Mouse (Mus musculus) limb, embryonic 11.5 days (tissue): ENCODE measurements around the gene Ggcx. TPM values are rescaled to one million over a fixed set of nuclear protein-coding genes. Genes with fewer than 3 reads are reported as not detected.

Source experiments
- ATAC-seq: fragments of 200-750 bp; cut with Nextera tagmentation; 2 replicates; pipeline ENCODE4 v1.8.0; 2017; ENCODE audit warnings: low read depth; ENCODE audit not compliant: insufficient number of reproducible peaks, low FRiP score, low TSS enrichment
- DNase-seq: peaks from one replicate; pipeline ENCODE4 v3.0.0-alpha.2; 2015; ENCODE audit warnings: low spot score
- H3K27ac ChIP-seq: fragments of 300-500 bp; sonication (generic); replicated peaks from 2 replicates; pipeline ENCODE4 v1.5.1; 2014; ENCODE audit warnings: low read depth, mild to moderate bottlenecking, low read length
- H3K27me3 ChIP-seq: fragments of 300-500 bp; sonication (generic); 2 replicates; pipeline ENCODE4 v1.6.1; 2014; ENCODE audit warnings: mild to moderate bottlenecking, low read length, mixed read lengths; ENCODE audit not compliant: control insufficient read depth, insufficient read depth
- H3K36me3 ChIP-seq: fragments of 300-500 bp; sonication (generic); 2 replicates; pipeline ENCODE4 v1.6.1; 2014; ENCODE audit warnings: mild to moderate bottlenecking, low read length, moderate library complexity, mixed read lengths; ENCODE audit not compliant: control insufficient read depth, insufficient read depth
- H3K4me1 ChIP-seq: fragments of 300-500 bp; sonication (generic); 2 replicates; pipeline ENCODE4 v1.6.1; 2014; ENCODE audit warnings: low read length, mixed read lengths; ENCODE audit not compliant: control insufficient read depth, insufficient read depth
- H3K4me2 ChIP-seq: fragments of 300-500 bp; sonication (generic); 2 replicates; pipeline ENCODE4 v1.6.1; 2014; ENCODE audit warnings: low read depth, mild to moderate bottlenecking, moderate library complexity; ENCODE audit not compliant: severe bottlenecking
- H3K4me3 ChIP-seq: fragments of 300-500 bp; sonication (generic); 2 replicates; pipeline ENCODE4 v1.5.1; 2014; ENCODE audit warnings: low read depth, low read length
- H3K9ac ChIP-seq: fragments of 300-500 bp; sonication (generic); 2 replicates; pipeline ENCODE4 v1.6.1; 2014; ENCODE audit warnings: mild to moderate bottlenecking, low read length
- H3K9me3 ChIP-seq: fragments of 300-500 bp; sonication (generic); 2 replicates; pipeline ENCODE4 v1.6.1; 2016; ENCODE audit warnings: low read length; ENCODE audit not compliant: control insufficient read depth
- WGBS: fragments of 180-500 bp; shearing (Covaris S2); extraction: QIAGEN DNeasy Blood & Tissue Kit; methylation state at CpG from one replicate; pipeline ENCODE4 v1.1.7; 2014; 5-methylcytosine and 5-hydroxymethylcytosine counted together
- polyA plus RNA-seq: library from polyadenylated mRNA; unstranded; fragments of >200 nt; fragmentation: Nextera tagmentation; extraction: Ambion mirVana; gene quantifications from 2 replicates; pipeline ENCODE4 v1.2.1, GENCODE M21; 2014

The Ggcx gene
- polyA plus RNA-seq, 1 experiment from 2014 or later, result 16.0 TPM

- no peaks in the 10 kb centered on the region for H3K4me1 ChIP-seq
- no peak for ATAC-seq
- WGBS, result 94% methylated on average over 11 of the region's 11 CpGs
- H3K27me3 ChIP-seq, result no peaks in the 10 kb centered on the region
- no peak for DNase-seq
- H3K4me2 ChIP-seq, result no peak overlapping the region
- H3K27ac ChIP-seq, result no peak overlapping the region; the same call in 1 of the 2 replicates
- H3K9ac ChIP-seq, result no peak overlapping the region
- H3K36me3 ChIP-seq, result peaks cover 25% of the 10 kb centered on the region
- no peaks in the 10 kb centered on the region for H3K9me3 ChIP-seq
- H3K4me3 ChIP-seq, result no peak overlapping the region
These were observed 11.5 kb downstream of the Ggcx start for GRCm38 (mm10) chr6:72425646-72426045.

- Histone ChIP-seq H3K27me3 (no peaks in the 10 kb centered on the region), H3K36me3 (peaks cover 31% of the 10 kb centered on the region), H3K27ac (no peak overlapping the region), H3K9ac (no peak overlapping the region), H3K4me3 (no peak overlapping the region), H3K9me3 (no peaks in the 10 kb centered on the region), H3K4me1 (no peaks in the 10 kb centered on the region), H3K4me2 (no peak overlapping the region)
- 0 out of 2 replicates have a peak, but pooled peaks have one; percentile 61 for ATAC-seq
- WGBS, result 41% methylated on average over 8 of the region's 8 CpGs
- peak; percentile 84 for DNase-seq
These were observed 13.9 kb downstream of the Ggcx start for GRCm38 (mm10) chr6:72428036-72428435.

- Histone ChIP-seq H3K27ac (no peak overlapping the region), H3K4me3 (no peak overlapping the region), H3K4me1 (no peaks in the 10 kb centered on the region), H3K36me3 (peaks cover 28% of the 10 kb centered on the region), H3K27me3 (no peaks in the 10 kb centered on the region), H3K9ac (no peak overlapping the region), H3K9me3 (no peaks in the 10 kb centered on the region), H3K4me2 (no peak overlapping the region)
- no peak for ATAC-seq
- DNase-seq, result no peak
- WGBS, result 89% methylated on average over 21 of the region's 21 CpGs
These were observed 15.1 kb downstream of the Ggcx start for GRCm38 (mm10) chr6:72429061-72429842.

- 28% methylated on average over 5 of the region's 5 CpGs for WGBS
- peak; percentile 23; the same call in 1 of the 2 replicates for ATAC-seq
- Histone ChIP-seq H3K27ac (no peak overlapping the region), H3K4me3 (no peak overlapping the region), H3K4me2 (no peak overlapping the region), H3K4me1 (no peaks in the 10 kb centered on the region), H3K27me3 (no peaks in the 10 kb centered on the region), H3K9ac (no peak overlapping the region), H3K36me3 (peaks cover 24% of the 10 kb centered on the region), H3K9me3 (no peaks in the 10 kb centered on the region)
- no peak for DNase-seq
These were observed 17.1 kb downstream of the Ggcx start for GRCm38 (mm10) chr6:72430989-72431921.

- WGBS, result 90% methylated on average over 2 of the region's 2 CpGs
- Histone ChIP-seq H3K4me2 (no peak overlapping the region), H3K27ac (no peak overlapping the region), H3K9ac (no peak overlapping the region), H3K9me3 (no peaks in the 10 kb centered on the region), H3K4me3 (no peak overlapping the region), H3K36me3 (peaks cover 33% of the 10 kb centered on the region), H3K4me1 (0 out of 2 replicates have a peak, but pooled peaks cover 7% of the 10 kb centered on the region), H3K27me3 (no peaks in the 10 kb centered on the region)
- ATAC-seq (no peak), DNase-seq (no peak)
These were observed 18.0 kb downstream of the Ggcx start for GRCm38 (mm10) chr6:72432153-72432552.

- Histone ChIP-seq H3K4me2 (peak overlapping the region; percentile 84), H3K27ac (no peak overlapping the region), H3K4me3 (peak overlapping the region; percentile 98), H3K27me3 (no peaks in the 10 kb centered on the region), H3K4me1 (peaks cover 23% of the 10 kb centered on the region), H3K9me3 (no peaks in the 10 kb centered on the region), H3K9ac (peak overlapping the region; percentile 99), H3K36me3 (peaks cover 19% of the 10 kb centered on the region)
- DNase-seq (no peak), ATAC-seq (no peak)
- 4% methylated on average over 5 of the region's 5 CpGs for WGBS
These were observed 24.1 kb downstream of the Ggcx start for GRCm38 (mm10) chr6:72438226-72438625.

- Histone ChIP-seq H3K36me3 (peaks cover 19% of the 10 kb centered on the region), H3K4me2 (peak overlapping the region; percentile 84), H3K27ac (peak overlapping the region; percentile 96), H3K27me3 (no peaks in the 10 kb centered on the region), H3K4me1 (peaks cover 23% of the 10 kb centered on the region), H3K9ac (peak overlapping the region; percentile 99), H3K9me3 (no peaks in the 10 kb centered on the region), H3K4me3 (peak overlapping the region; percentile 98)
- peak; percentile 36; the same call in 1 of the 2 replicates for ATAC-seq
- DNase-seq, result peak; percentile 86
- WGBS, result under 1% methylated on average over 57 of the region's 57 CpGs
These were observed 24.8 kb downstream of the Ggcx start for GRCm38 (mm10) chr6:72438862-72439354.
